Mouse (Mus musculus) frontal cortex, adult (tissue): ENCODE results near the gene Tmem238.
A peak's percentile ranks its signal among the peaks of the same experiment; 100 is the strongest.

Experiments
- ATAC-seq: cut with Nextera tagmentation; 2 replicates; pipeline ENCODE4 v1.9.2; 2017; ENCODE audit warnings: mild to moderate bottlenecking, moderate library complexity, mixed read lengths; ENCODE audit not compliant: low TSS enrichment

Gene Tmem238

DNA sequence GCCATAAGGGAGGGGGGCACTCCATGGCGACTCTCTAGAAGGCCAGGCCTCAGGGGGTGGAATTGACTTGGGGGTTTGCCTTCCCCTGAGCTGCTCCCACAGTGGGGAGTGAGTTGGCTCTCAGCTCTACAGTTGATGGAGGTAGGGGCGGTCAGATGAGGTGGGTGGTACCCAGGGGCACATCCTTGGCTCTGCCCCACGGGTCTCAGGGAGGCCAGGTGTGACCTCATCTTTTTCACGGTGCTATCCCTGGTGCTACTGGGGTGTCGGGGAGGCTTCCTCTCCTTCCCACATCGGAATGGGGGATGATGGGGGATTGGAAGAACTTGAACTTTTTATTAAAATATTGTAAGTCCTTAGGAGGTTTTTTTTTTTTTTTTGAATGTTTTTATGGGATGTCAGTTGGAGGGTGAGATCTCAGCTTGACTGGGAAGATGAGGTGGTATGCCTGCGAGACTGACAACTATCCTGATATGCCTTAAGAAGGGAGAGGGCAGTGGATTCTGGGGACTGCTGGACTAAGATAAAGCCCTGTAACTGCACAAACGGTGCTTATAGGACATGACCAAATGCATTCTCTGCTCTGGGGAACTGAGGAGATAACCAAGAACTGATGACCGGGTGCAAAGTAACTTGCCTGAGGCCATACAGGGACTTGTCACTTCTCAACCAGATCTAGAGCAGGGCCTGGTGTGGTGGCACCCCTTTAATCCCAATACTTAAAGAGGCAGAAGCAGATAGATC, 42.1 kb downstream of the Tmem238 start:
- no peak for ATAC-seq

DNA sequence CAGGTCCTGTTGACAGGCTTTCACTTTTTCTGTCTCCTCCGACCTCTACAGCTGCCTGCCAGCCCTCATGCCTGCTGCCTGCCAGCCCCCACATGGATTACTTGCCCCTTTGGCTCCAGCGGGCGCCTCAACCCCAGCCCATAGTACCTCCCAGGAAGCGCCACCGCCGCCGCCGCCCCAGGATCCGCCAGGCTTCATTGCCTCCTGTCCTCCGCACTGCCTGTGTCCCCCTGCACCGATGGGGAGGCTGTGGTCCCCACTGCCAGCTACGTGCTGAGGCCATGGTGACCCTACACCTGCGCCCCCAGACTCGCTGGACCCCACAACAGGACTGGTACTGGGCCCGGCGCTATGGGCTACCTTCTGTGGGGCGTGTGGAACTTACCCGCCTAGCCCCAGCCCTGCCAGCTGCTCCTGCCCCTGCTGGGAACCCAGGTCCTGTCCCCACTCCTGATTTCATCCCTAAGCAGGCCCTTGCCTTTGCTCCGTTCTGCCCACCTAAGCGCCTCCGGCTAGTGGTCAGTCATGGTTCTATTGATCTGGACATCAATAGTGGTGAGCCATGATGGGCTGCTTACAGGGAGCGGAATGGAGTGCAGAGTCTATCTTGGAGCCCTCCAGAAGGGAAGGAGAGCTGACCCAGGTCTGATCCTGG, 43.0 kb downstream of the Tmem238 start:
- ATAC-seq, result no peak

- no peak for ATAC-seq
Measured at GRCm38 (mm10) chr7:4744886-4745285, 44.6 kb downstream of the Tmem238 start.

GRCm38 (mm10) chr7:4743354-4743753, 46.1 kb downstream of the Tmem238 start:
- ATAC-seq, result no peak

DNA sequence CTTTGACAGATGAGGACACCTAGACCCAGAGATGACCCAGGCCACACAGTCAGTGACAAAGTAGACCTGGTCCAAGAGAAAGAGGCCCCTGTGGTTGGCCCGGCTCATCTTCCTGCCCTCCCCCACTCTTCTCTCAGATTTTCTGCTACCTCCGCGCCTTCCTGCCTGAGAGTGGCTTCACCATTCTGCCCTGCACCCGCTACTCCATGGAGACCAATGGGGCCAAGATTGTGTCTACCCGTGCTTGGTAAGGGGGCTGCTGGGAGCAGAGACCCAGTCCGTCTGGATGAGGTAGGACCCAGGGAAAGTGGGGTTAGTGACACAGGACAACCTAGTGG, 47.0 kb downstream of the Tmem238 start:
- no peak for ATAC-seq

DNA sequence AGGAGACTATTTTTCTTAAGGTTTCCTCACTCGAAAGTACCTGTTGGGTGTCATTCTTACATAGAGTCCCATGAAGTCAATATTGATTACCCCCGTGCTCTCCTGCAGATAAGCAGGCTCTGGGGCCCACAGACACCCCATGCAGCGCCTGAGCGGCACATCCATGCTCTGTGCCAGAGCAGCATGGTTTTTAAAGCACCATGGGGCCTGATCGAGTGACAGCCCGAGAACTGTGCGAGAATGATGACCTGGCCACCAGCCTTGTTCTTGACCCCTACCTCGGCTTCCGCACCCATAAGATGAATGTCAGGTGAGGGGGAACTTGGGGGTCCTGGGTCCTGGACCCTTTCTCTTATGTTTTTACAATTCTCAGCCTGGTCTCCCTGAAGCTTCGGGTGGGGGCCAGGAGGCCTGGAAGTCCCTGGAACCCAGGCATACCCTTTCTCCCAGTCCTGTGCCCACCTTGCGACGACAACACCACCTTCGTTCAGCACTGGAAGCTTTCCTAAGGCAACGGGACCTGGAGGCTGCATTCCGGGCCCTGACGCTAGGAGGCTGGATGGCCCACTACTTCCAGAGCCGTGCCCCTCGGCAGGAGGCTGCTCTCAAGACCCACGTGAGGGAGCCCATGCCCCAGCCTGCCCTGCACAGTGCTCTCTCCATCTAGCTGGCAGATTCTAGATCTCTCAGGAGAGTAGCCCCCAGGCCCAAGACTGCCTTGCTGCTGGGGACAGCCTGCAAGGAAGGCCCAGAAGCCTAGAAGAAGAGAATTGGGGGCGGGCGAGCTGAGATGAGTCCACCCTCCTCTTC, 47.6 kb downstream of the Tmem238 start:
- no peak for ATAC-seq

- ATAC-seq, result no peak
Measured at GRCm38 (mm10) chr7:4741151-4741550, 48.3 kb downstream of the Tmem238 start.

GRCm38 (mm10) chr7:4740309-4740727, 49.1 kb downstream of the Tmem238 start:
- ATAC-seq, result peak; percentile 28

DNA sequence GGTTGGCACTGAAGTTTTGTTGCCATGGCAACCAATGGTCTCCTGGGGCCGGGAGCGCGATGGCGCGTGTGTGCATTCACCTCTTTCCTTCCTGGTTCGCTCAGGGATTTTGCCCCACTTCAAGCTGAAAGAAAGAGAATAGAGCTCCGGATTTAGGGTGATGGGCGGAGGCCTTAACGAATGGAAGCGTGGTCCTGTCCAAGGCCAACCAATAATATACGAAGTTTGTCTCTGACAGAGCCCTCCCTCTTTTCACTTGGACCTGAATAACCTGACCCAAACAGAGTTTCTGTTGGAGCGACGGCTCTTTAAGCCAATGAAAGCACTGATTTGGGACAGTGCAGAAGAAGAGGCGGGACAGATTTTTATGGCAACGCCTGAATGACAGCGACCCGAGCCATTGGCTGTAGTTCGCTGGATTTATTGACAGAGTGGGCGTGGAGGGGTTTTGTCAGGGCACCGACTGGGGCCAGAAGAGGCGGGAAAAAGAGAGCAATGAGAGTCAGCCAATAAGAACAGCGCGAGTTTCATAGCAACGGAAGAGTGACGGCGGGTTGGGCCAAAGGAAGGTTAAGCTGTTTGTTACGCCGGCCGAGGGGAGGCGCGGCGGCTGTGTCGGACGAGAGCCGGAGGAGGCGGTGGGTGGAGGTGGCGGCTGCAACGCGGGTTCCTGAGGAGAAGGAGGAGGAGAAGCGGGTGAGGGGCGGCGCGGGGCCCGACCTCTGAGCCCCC, 49.7 kb downstream of the Tmem238 start, which contains the start of gene Kmt5c:
Gene Kmt5c (plus strand): TSS at position 572 of the 732 bp plus-strand sequence.
- peak; percentile 95 for ATAC-seq

DNA sequence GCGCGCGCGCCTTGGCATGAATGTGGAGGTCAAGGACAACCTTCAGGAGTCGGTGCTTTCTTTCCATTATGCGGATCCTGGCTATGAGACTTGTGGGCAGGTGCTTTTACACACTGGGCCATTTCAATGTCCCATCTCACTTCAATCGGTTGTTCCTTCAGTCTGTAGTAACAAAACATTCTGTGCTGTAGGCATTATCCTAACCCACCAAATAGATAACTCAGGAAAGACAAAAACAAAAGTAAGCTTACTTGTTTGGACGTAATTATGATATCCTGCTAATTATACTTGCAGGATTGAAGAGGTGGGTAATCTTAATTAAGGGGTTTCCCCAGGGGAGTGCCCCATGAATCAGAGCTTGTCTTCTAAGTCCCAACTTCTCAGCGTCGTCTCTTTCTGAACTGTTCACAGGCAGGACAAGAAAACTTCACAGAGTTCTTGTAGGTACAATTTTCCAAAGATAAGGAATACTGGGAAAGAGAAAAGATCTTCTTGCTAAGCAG, 50.4 kb downstream of the Tmem238 start:
- no peak for ATAC-seq
